Mouse (Mus musculus) frontal cortex, postnatal 14 days (tissue): ENCODE results near the gene Cplx3.

Experiments
- DNase-seq, 2 experiments: peaks; one replicate each; pipeline ENCODE4 v3.0.0; 2022; ENCODE audit warnings: low spot score in 2 of 2

The Cplx3 gene

GRCm38 (mm10) chr9:57606139-57606851 lies at the start of gene Cplx3:
Gene Cplx3 (minus strand): TSS chr9:57606281.
- no peak for DNase-seq

GRCm38 (mm10) chr9:57655749-57656148 lies 49.7 kb upstream of the Cplx3 start:
- DNase-seq: peak; percentile 83 to 94

- DNase-seq: no peak
Measured at GRCm38 (mm10) chr9:57654966-57655365, 48.9 kb upstream of the Cplx3 start.

GRCm38 (mm10) chr9:57653283-57653682 lies 47.2 kb upstream of the Cplx3 start, which contains the start of gene Csk:
Gene Csk (minus strand): TSS chr9:57653631.
- DNase-seq: no peak

- DNase-seq: no peak
Measured at GRCm38 (mm10) chr9:57652855-57653254, 46.8 kb upstream of the Cplx3 start.

- no peak for DNase-seq
Measured at GRCm38 (mm10) chr9:57652351-57652750, 46.3 kb upstream of the Cplx3 start.

- DNase-seq: no peak
Measured at GRCm38 (mm10) chr9:57650786-57651311, 44.8 kb upstream of the Cplx3 start.

- no peak for DNase-seq
Measured at GRCm38 (mm10) chr9:57650130-57650785, 44.2 kb upstream of the Cplx3 start.

- DNase-seq: no peak
Measured at GRCm38 (mm10) chr9:57647286-57648108, 41.4 kb upstream of the Cplx3 start.

- no peak for DNase-seq
Measured at GRCm38 (mm10) chr9:57646551-57647103, 40.5 kb upstream of the Cplx3 start.

GRCm38 (mm10) chr9:57644944-57645893 lies 39.1 kb upstream of the Cplx3 start:
- DNase-seq: peak; percentile 80 to 87

- no peak for DNase-seq
Measured at GRCm38 (mm10) chr9:57644442-57644943, 38.4 kb upstream of the Cplx3 start.

- no peak for DNase-seq
Measured at GRCm38 (mm10) chr9:57643856-57644180, 37.7 kb upstream of the Cplx3 start.

- no peak for DNase-seq
Measured at GRCm38 (mm10) chr9:57643169-57643855, 37.2 kb upstream of the Cplx3 start.

- DNase-seq: no peak
Measured at GRCm38 (mm10) chr9:57641775-57642550, 35.9 kb upstream of the Cplx3 start.

- DNase-seq: no peak
Measured at GRCm38 (mm10) chr9:57641022-57641421, 34.9 kb upstream of the Cplx3 start.

- DNase-seq: peak in 1 of 2 experiments; percentile 41
Measured at GRCm38 (mm10) chr9:57640384-57640783, 34.3 kb upstream of the Cplx3 start.

GRCm38 (mm10) chr9:57639661-57640328 lies 33.7 kb upstream of the Cplx3 start:
- DNase-seq: no peak
